Mouse (Mus musculus) bone marrow macrophage, adult 2 months (primary cell): ENCODE data around the gene Zfp775.

Experiments
- CTCF ChIP-seq: IDR thresholded peaks from 2 replicates; pipeline ENCODE4 v1.5.1; 2012; ENCODE audit warnings: low read depth, mild to moderate bottlenecking, low read length, moderate library complexity
- POLR2A ChIP-seq: IDR thresholded peaks from 2 replicates; pipeline ENCODE4 v1.6.1; 2012; ENCODE audit warnings: mild to moderate bottlenecking, low read depth, low read length, borderline replicate concordance

GRCm38 (mm10) chr6:48596545-48597232, 5.2 kb upstream of the Zfp775 start:
- no peak for TF ChIP-seq CTCF
- no peak for TF ChIP-seq POLR2A
